Mouse (Mus musculus) inflammation-experienced regulatory T-cells (primary cell): Measurements from ENCODE around the gene Nr2e3. TPM values are rescaled to one million over a fixed set of nuclear protein-coding genes. Genes with fewer than 3 reads are reported as not detected.

Experiments used
- polyA plus RNA-seq, 2 experiments: library from polyadenylated mRNA; unstranded; fragments of 100-300 nt; shearing (Covaris generic); gene quantifications; one replicate each; pipeline ENCODE4 v1.2.1; 2017

Gene Nr2e3
- under 1 TPM; 0.12 to 0.55 TPM for polyA plus RNA-seq

GRCm38 (mm10) chr9:59960559-59960958 lies at the start of gene Nr2e3:
TSS of gene Nr2e3 (minus strand) at chr9:59960659.

Other genes with a start within 250 kb of the Nr2e3 start
- 1 to 10 TPM; 5.9 to 8.2 TPM for gene Senp8, start 209.9 kb downstream of the Nr2e3 start, polyA plus RNA-seq
- gene Myo9a, start 209.8 kb downstream of the Nr2e3 start, polyA plus RNA-seq, result 10 to 100 TPM; 20.3 to 21.2 TPM